Mouse (Mus musculus) stomach, postnatal 0 days (tissue): Measurements from ENCODE around the gene Fahd1. TPM values are rescaled to one million over a fixed set of nuclear protein-coding genes. Genes with fewer than 3 reads are reported as not detected.

Source experiments
- ATAC-seq: fragments of 200-750 bp; cut with Nextera tagmentation; 2 replicates; pipeline ENCODE4 v1.8.0; 2017; ENCODE audit not compliant: low FRiP score, low TSS enrichment
- DNase-seq: peaks from one replicate; pipeline ENCODE4 v3.0.0-alpha.2; 2016; ENCODE audit warnings: low spot score
- H3K27ac ChIP-seq: fragments of 300-500 bp; sonication (generic); replicated peaks from 2 replicates; pipeline ENCODE4 v1.5.1; 2014; ENCODE audit warnings: mild to moderate bottlenecking, control low read depth
- H3K27me3 ChIP-seq: fragments of 300-500 bp; sonication (generic); 2 replicates; pipeline ENCODE4 v1.6.1; 2014; ENCODE audit warnings: low read length; ENCODE audit not compliant: control insufficient read depth, insufficient read depth
- H3K36me3 ChIP-seq: fragments of 300-500 bp; sonication (generic); 2 replicates; pipeline ENCODE4 v1.6.1; 2014; ENCODE audit warnings: low read length, mixed read lengths; ENCODE audit not compliant: control insufficient read depth, insufficient read depth
- H3K4me1 ChIP-seq: fragments of 300-500 bp; sonication (generic); replicated peaks from 2 replicates; pipeline ENCODE4 v1.6.1; 2014; ENCODE audit warnings: antibody characterized with exemption; ENCODE audit not compliant: control insufficient read depth, insufficient read depth
- H3K4me2 ChIP-seq: fragments of 300-500 bp; sonication (generic); replicated peaks from 2 replicates; pipeline ENCODE4 v1.6.1; 2014; ENCODE audit warnings: low read depth, mild to moderate bottlenecking, control low read depth, moderate library complexity
- H3K4me3 ChIP-seq: fragments of 300-500 bp; sonication (generic); 2 replicates; pipeline ENCODE4 v1.5.1; 2014; ENCODE audit warnings: low read depth, low read length, control low read depth
- H3K9ac ChIP-seq: fragments of 300-500 bp; sonication (generic); 2 replicates; pipeline ENCODE4 v1.6.1; 2014; ENCODE audit warnings: mild to moderate bottlenecking, low read length, control low read depth, mixed read lengths
- H3K9me3 ChIP-seq: fragments of 300-500 bp; sonication (generic); 2 replicates; pipeline ENCODE4 v1.6.1; 2016; ENCODE audit warnings: low read length; ENCODE audit not compliant: control insufficient read depth
- CTCF ChIP-seq: IDR thresholded peaks from 2 replicates; pipeline ENCODE4 v1.5.1; 2016; ENCODE audit warnings: antibody characterized with exemption, low read depth, mild to moderate bottlenecking, moderate library complexity
- EP300 ChIP-seq: optimal IDR thresholded peaks from 2 replicates; pipeline ENCODE3; 2016; ENCODE audit warnings: antibody characterized with exemption
- WGBS: fragments of 180-500 bp; shearing (Covaris S2); extraction: QIAGEN DNeasy Blood & Tissue Kit; methylation state at CpG from one replicate; pipeline ENCODE4 v1.1.7; 2014; 5-methylcytosine and 5-hydroxymethylcytosine counted together
- polyA plus RNA-seq: library from polyadenylated mRNA; unstranded; fragments of >200 nt; fragmentation: Nextera tagmentation; extraction: Ambion mirVana; gene quantifications from 2 replicates; pipeline ENCODE4 v1.2.1, GENCODE M21; 2015

Gene Fahd1
- 24.1 and 25.1 TPM in 2 replicates for polyA plus RNA-seq

GRCm38 (mm10) chr17:24850065-24850772 is at the start of gene Fahd1:
Fahd1 (minus strand) TSS chr17:24850364.
- DNase-seq (peak; percentile 96), ATAC-seq (peak; percentile 99)

GRCm38 (mm10) chr17:24899153-24899552 is 49.0 kb upstream of the Fahd1 start:
- Histone ChIP-seq H3K4me3 (no peak overlapping the region), H3K9me3 (no peaks in the 10 kb centered on the region), H3K9ac (no peak overlapping the region), H3K4me1 (peaks cover 5% of the 10 kb centered on the region), H3K36me3 (peaks cover 42% of the 10 kb centered on the region), H3K27me3 (no peaks in the 10 kb centered on the region), H3K27ac (no peak overlapping the region), H3K4me2 (no peak overlapping the region)
- TF ChIP-seq EP300: no peak
- TF ChIP-seq CTCF: no peak
- DNase-seq: no peak
- 80% methylated on average over 5 of the region's 5 CpGs for WGBS
- no peak for ATAC-seq

More at GRCm38 (mm10) chr17:24850065-24850772, at the start of gene Fahd1:
- Histone ChIP-seq H3K4me2 (peak within 1 kb of the TSS; percentile 92), H3K4me1 (no peaks in the 10 kb centered on the region), H3K9ac (peak within 1 kb of the TSS; percentile 72), H3K4me3 (peak within 1 kb of the TSS; percentile 70), H3K27me3 (no peaks in the 10 kb centered on the region), H3K9me3 (no peaks in the 10 kb centered on the region), H3K36me3 (no peaks in the 10 kb centered on the region), H3K27ac (peak within 1 kb of the TSS; percentile 93)
- under 1% methylated on average over 56 of the region's 58 CpGs for WGBS
- TF ChIP-seq EP300 (no peak), CTCF (peak; percentile 51)

GRCm38 (mm10) chr17:24898041-24898854 is 48.1 kb upstream of the Fahd1 start:
- H3K4me2 ChIP-seq: no peak overlapping the region
- H3K4me3 ChIP-seq: no peak overlapping the region
- no peaks in the 10 kb centered on the region for H3K9me3 ChIP-seq
- H3K36me3 ChIP-seq: peaks cover 40% of the 10 kb centered on the region
- no peak for DNase-seq
- H3K9ac ChIP-seq: no peak overlapping the region
- peaks cover 5% of the 10 kb centered on the region for H3K4me1 ChIP-seq
- TF ChIP-seq CTCF (no peak), EP300 (no peak)
- no peak overlapping the region for H3K27ac ChIP-seq
- no peaks in the 10 kb centered on the region for H3K27me3 ChIP-seq
- WGBS: 75% methylated on average over 4 of the region's 4 CpGs
- ATAC-seq: no peak

GRCm38 (mm10) chr17:24897600-24897999 is 47.4 kb upstream of the Fahd1 start:
- peaks cover 36% of the 10 kb centered on the region for H3K36me3 ChIP-seq
- no peaks in the 10 kb centered on the region for H3K27me3 ChIP-seq
- 81% methylated on average over 4 of the region's 4 CpGs for WGBS
- no peaks in the 10 kb centered on the region for H3K9me3 ChIP-seq
- DNase-seq (no peak), ATAC-seq (no peak)
- H3K4me2 ChIP-seq: no peak overlapping the region
- no peak overlapping the region for H3K9ac ChIP-seq
- H3K27ac ChIP-seq: no peak overlapping the region
- no peak for TF ChIP-seq CTCF
- TF ChIP-seq EP300: no peak
- H3K4me1 ChIP-seq: peaks cover 5% of the 10 kb centered on the region
- H3K4me3 ChIP-seq: no peak overlapping the region

GRCm38 (mm10) chr17:24896993-24897269 is 46.8 kb upstream of the Fahd1 start:
- no peak overlapping the region for H3K27ac ChIP-seq
- 28% methylated on average over 11 of the region's 11 CpGs for WGBS
- no peaks in the 10 kb centered on the region for H3K27me3 ChIP-seq
- H3K9ac ChIP-seq: peak overlapping the region; percentile 93
- TF ChIP-seq EP300 (no peak), CTCF (no peak)
- DNase-seq (no peak), ATAC-seq (no peak)
- H3K9me3 ChIP-seq: no peaks in the 10 kb centered on the region
- H3K4me1 ChIP-seq: peaks cover 5% of the 10 kb centered on the region
- peaks cover 32% of the 10 kb centered on the region for H3K36me3 ChIP-seq
- H3K4me2 ChIP-seq: peak overlapping the region; percentile 99
- H3K4me3 ChIP-seq: peak overlapping the region; percentile 92
